Mouse (Mus musculus): Measurements from ENCODE around the gene St3gal2.
"Not testable (repeated sequence)": the region's sequence is repeated elsewhere in the genome, so short reads cannot be mapped to it uniquely, and the experiment has no call there.

Gene St3gal2

GRCm38 (mm10) chr8:110954776-110955175, 35.1 kb downstream of the St3gal2 start:
- DNase-seq = no peak

DNA sequence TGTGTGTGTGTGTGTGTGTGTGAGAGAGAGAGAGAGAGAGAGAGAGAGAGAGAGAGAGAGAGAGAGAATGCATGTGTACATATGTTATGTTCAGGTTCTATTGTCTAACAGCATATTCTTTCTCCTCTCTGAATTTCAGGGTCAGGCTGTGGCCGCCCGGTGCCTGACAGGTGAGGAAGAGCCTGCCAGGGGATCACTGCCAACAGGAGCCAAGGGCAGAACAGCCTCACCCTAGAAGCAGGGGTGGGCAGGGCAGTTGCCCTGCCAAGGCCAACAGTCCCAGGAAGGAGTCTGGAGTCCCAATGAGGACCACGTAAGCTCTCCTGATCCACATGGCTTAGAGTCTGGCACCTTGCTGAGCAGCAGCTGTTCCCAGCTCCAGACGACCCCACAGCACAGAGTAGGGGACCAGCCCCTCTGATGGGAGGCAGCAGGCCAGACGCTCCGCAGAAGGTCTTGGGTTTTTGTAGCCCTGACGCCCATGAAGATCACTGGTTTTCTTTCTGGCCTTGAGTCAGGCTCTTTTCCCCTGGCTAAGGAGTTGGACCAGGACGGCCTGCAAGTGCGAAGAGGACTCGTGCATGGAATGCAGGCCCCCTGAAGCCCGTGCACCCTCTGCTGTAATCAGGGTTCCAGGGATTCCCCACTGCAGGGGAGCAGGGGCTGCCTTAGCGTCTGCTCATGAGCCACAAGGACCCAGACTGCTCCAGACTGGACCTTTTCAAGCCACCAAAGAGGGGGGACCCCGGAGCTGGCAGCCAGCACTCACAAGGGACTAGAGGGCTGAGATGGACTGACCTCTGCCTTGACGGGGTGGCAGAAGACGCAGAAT, 37.1 kb downstream of the St3gal2 start:
- no peak for DNase-seq

GRCm38 (mm10) chr8:110957471-110957870, 37.7 kb downstream of the St3gal2 start:
- DNase-seq = no peak

DNA sequence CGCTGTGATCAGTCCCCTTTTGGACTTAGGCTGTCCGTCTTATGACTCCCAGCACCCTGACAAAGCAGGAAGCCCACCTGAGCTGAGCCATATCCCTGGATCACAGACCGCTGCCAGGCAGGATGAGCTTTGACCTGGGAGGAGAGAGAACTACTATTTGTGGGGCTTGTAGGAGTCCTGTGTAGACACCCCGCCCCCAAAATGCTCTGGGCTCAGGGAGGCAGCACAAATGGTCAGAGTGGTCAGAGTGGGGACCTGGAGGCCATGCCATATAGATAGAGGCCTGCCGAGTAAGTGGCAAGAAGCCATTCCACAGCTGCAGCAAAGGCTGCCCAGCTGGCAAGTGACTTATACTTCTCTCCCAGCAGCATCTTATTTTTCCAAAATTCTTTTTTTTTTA, 38.4 kb downstream of the St3gal2 start:
- DNase-seq = no peak

- DNase-seq = not testable (repeated sequence)
Observed at GRCm38 (mm10) chr8:110958553-110958952, 38.8 kb downstream of the St3gal2 start.

- no peak for DNase-seq
Observed at GRCm38 (mm10) chr8:110959071-110959780, 39.5 kb downstream of the St3gal2 start.

- DNase-seq = no peak
Observed at GRCm38 (mm10) chr8:110959906-110960305, 40.2 kb downstream of the St3gal2 start.

GRCm38 (mm10) chr8:110963051-110963450, 43.3 kb downstream of the St3gal2 start:
- no peak for DNase-seq

DNA sequence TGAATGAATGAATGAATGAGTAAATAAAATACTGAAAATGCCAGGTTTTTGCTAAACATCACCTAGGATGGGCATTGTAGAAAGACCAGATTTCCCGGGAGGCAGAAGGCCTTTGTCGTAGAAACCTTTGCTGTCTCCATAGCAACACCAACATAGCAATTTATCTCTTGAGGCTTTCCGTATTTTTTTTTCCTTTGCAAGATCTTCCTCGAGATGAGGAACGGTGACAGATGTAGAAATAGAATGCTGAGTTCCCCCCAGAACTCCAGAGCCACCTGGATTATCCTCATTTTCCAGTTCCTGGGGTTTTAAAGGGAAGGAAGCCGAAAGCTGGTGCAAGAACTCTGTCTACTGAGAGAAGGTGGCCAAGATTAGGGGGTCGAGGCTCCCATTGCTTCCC, 44.9 kb downstream of the St3gal2 start:
- DNase-seq = no peak

- peak; percentile 77 to 84 for DNase-seq
Observed at GRCm38 (mm10) chr8:110965594-110965993, 45.9 kb downstream of the St3gal2 start.

DNA sequence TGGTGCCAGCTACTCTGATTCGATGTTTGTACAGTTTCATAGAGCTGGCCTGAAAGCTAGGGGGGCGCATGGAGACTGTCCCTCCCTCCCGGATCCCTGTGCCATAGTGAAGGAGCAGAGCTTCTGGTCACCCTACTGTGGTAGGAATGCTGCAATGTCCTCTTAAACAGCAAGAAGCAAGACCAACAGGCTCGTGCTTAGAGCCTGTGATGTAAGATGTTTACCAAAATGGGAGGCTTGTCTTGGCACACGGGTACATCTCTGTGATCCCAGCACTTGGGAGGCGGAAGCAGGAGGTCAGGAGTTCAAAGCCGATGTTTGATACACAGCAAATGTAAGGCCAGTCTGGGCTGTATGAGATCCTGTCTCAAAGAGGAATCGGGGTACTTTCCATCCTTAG, 46.9 kb downstream of the St3gal2 start:
- DNase-seq = peak; percentile 41 to 48

GRCm38 (mm10) chr8:110967326-110967725, 47.6 kb downstream of the St3gal2 start:
- DNase-seq = no peak

DNA sequence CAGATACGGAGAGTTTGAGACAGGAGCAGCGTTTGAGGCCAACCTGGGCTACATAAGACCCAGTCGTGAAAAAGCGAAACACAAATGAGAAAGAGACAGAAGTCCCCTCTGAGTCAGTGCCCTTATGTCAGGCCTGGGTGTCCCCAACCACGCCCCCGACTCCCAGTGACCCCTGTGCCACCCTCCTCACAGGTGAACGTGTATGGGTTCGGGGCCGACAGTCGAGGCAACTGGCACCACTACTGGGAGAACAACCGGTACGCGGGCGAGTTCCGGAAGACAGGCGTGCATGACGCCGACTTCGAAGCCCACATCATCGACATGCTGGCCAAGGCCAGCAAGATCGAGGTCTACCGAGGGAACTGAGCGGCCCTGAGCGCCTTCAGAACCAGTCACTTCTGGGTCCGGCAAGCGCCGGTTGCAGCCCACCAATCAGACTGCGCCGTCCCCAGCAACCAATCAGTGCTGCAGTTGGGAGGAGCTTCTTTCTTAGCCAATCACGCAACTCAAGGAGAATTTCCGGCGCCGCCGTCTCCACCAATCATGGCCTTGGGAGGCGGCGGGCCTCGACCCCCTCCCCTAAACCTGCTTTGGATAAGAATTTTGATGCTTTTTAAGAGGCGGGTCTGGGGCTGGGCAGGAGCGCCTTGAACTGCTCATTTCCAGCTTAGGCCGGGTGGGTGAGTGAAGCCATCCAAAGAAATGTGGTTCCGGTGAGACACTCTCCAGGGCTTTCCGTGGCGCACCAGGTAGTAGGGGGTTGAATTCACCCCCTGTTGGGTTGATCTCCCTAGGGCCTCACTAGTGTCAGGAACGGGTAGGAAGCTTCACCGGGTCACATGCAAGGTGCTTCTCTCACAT, 50.4 kb downstream of the St3gal2 start:
- peak; percentile 88 to 92 for DNase-seq

GRCm38 (mm10) chr8:110976532-110976931, 56.8 kb downstream of the St3gal2 start:
- not testable (repeated sequence) for DNase-seq

- not testable (repeated sequence) for DNase-seq
Observed at GRCm38 (mm10) chr8:110977987-110978386, 58.3 kb downstream of the St3gal2 start.

DNA sequence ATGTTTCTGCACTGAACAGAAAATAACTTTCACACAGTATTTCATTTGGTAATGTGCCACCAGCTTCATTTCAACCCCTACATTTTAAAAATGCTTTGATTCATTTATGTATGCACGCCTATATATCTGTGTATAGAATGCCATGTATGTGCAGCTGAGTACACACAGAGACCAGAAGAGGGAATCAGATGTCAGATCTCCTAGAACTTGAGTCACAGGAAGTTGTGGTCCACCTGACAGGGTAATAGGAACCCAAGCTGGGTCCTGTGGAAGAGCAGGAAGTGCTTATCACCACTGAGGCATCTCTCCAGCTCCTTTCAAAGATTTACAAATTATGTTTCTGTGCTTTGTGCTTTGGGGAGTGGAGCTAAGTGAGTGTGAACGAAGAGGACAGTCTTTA, 61.6 kb downstream of the St3gal2 start:
- no peak for DNase-seq

DNA sequence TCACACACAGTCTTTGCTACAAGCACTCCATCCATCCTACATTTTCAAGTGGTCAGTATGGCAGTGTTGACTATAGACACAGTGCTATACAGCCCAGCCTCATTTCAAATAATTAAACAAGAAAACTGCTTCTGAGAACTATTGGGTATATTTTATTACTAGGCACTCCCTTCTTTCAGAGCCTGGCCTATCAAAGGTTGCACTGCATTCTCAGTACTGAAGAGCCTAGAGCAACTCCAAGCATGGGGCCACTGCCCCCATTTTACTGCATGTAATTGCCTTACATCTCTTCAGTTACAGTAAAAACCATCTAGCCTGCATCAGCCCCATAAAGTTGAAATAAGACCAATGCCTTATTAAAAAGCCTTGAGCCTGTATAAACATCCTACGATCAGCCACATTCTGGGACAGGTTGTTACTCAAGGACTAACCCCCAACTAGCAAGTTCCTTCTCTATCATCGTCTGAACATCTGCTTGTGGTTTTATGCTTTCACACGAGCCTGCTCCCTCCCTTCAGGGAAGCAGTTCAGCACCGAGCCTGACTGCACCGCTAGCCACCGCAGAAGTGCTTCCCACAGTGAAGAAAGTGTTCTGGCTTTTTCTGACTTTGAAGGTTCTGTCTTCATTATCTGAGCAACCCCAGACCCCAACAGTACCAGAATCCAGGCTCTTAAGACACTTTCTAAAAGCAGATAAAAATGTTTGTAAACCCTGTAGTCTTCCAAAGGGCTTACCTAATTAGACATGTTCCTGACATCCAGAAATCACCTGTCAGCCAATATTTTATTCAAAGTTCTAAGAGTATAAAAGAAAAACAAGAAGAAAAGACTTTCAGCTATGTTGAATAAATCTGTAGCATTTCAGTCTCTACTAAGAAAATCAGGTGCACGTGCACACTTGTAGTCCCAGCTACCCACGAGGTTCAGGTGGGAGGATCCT, 68.4 kb downstream of the St3gal2 start:
- DNase-seq = no peak

- no peak for DNase-seq
Observed at GRCm38 (mm10) chr8:110990017-110990416, 70.3 kb downstream of the St3gal2 start.

DNA sequence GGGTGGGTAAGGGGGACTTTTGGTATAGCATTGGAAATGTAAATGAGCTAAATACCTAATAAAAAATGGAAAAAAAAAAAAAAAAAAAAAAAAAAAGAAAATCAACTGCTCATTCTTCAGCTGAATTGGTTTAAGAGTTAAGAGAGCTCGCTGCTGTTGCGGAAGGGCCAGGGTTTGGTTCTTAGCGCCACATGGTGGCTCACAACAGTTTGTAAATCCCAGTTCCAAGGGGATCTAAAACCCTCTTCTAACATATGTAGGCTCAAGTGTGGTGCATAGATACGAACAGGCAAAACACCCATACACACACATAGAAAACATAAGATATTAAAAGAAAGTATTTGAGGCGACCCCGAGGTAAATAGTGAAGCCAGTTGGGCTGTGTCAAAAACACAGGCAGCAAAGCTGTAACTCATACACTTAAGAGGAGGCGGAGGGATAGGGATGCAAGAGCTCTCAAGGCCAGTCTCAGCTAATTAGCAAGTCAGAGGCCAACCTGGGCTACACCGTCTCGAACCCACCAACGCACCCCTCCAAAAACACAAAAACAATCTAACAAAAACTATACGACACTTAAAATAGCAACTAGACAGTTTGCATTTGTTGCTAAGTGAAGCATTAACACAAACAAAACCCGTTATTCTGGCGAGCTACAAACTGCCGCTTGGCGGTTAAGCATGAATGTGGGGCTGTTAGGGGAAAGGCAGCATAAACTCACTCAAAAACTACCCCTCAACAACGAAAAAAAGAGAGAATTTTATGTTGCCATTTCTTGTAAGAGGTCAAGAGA, 77.1 kb downstream of the St3gal2 start:
- no peak for DNase-seq

GRCm38 (mm10) chr8:110997547-110998531, 78.1 kb downstream of the St3gal2 start, which contains the start of gene Ddx19a:
Gene Ddx19a (minus strand): TSS chr8:110997800.
- DNase-seq = peak; percentile 76 to 89

All from kidney, adult 8-10 months (tissue).